Mouse (Mus musculus) c-Kit-negative CD71-positive TER-119-positive erythroid progenitor cells, embryonic 14.5 days (primary cell): ENCODE results near the gene Prl3d1.
"Not testable (repeated sequence)": the region's sequence is repeated elsewhere in the genome, so short reads cannot be mapped to it uniquely, and the experiment has no call there.

Experiments
- DNase-seq: peaks from one replicate; pipeline ENCODE4 v3.0.0-alpha.2; 2013; ENCODE audit warnings: low read depth, low spot score

Gene Prl3d1

GRCm38 (mm10) chr13:27093890-27094289 is at the start of gene Prl3d1:
Gene Prl3d1, plus strand, starts transcription at chr13:27094190.
- DNase-seq: not testable (repeated sequence)

- DNase-seq: no peak
These were observed 36.7 kb upstream of the Prl3d1 start, which contains the start of gene Prl for GRCm38 (mm10) chr13:27057270-27057669. Gene Prl, plus strand, starts transcription at chr13:27057570.

GRCm38 (mm10) chr13:27059177-27059576 is 34.8 kb upstream of the Prl3d1 start:
- DNase-seq: no peak

GRCm38 (mm10) chr13:27121398-27121797 is 27.4 kb downstream of the Prl3d1 start, which contains the start of gene Prl3d2:
Gene Prl3d2, plus strand, starts transcription at chr13:27121698.
- not testable (repeated sequence) for DNase-seq

GRCm38 (mm10) chr13:27148264-27148663 is 54.3 kb downstream of the Prl3d1 start:
- no peak for DNase-seq
